In genomic region chr11:64173421-64174062, GRCm38 (mm10) we compare ENCODE assay signal across 25 mouse cellular contexts.
A peak's percentile ranks its signal among the peaks of the same experiment; 100 is the strongest.
DNase-seq lines count a peak whose midpoint lies in the region; ATAC-seq and TF ChIP-seq lines count a peak whose summit lies in the region.
"Had no signal": no experiment of that assay in that cellular context is flagged by ENCODE, and none has a peak within 500 bp of the region (broad histone marks: within the 10 kb centered on the region; RNA-seq: fewer than 3 reads in every experiment).

No protein-coding gene starts in this region.

- 59% methylated on average over 4 of the region's 4 CpGs for WGBS in lung, adult 2 months
- WGBS in limb, embryonic 15.5 days = 25% methylated on average over 4 of the region's 4 CpGs
- 77% methylated on average over 4 of the region's 4 CpGs for WGBS in forebrain, embryonic 14.5 days

- intact Hi-C loops in gastrocnemius, postnatal 14 days (cut with DNase I; ENCODE audit: low total_unique reads) = no loop called here

- no peaks in the 10 kb centered on the region for H3K27me3 ChIP-seq in limb, embryonic 15.5 days
- no peaks in the 10 kb centered on the region for H3K27me3 ChIP-seq in forebrain, embryonic 14.5 days (replicated peaks; ENCODE audit: control insufficient read depth, insufficient read depth, low read length)
- H3K27me3 ChIP-seq: CH12.LX; forebrain, embryonic 15.5 days; hindbrain, embryonic 13.5 days; liver, embryonic 15.5 days; lung, embryonic 15.5 days had no signal

- no peak for TF ChIP-seq CTCF in lung, adult 2 months (IDR thresholded peaks at IDR 0.05; ENCODE audit: insufficient read depth, low read length)

- no peaks in the 10 kb centered on the region for H3K4me1 ChIP-seq in lung, adult 2 months (ENCODE audit: control insufficient read depth, insufficient read depth, low read length)
- peaks cover 12% of the 10 kb centered on the region; the same call in 1 of the 2 replicates for H3K4me1 ChIP-seq in limb, embryonic 15.5 days
- no peaks in the 10 kb centered on the region for H3K4me1 ChIP-seq in forebrain, embryonic 14.5 days (ENCODE audit: control insufficient read depth, insufficient read depth, low read length)
- H3K4me1 ChIP-seq: liver, embryonic 15.5 days had no signal

- no peak overlapping the region for H3K4me2 ChIP-seq in limb, embryonic 15.5 days
- H3K4me2 ChIP-seq in forebrain, embryonic 14.5 days (ENCODE audit: low read length) = no peak overlapping the region
- H3K4me2 ChIP-seq: forebrain, embryonic 15.5 days; hindbrain, embryonic 13.5 days; liver, embryonic 15.5 days; lung, embryonic 15.5 days had no signal

- no peak for TF ChIP-seq POLR2A in lung, adult 2 months (IDR thresholded peaks at IDR 0.05; ENCODE audit: borderline replicate concordance, extremely low read depth, low read depth, low read length)

- H3K36me3 ChIP-seq in limb, embryonic 15.5 days = no peaks in the 10 kb centered on the region
- no peaks in the 10 kb centered on the region for H3K36me3 ChIP-seq in forebrain, embryonic 14.5 days (ENCODE audit: control insufficient read depth, insufficient read depth, low read length)
- H3K36me3 ChIP-seq: forebrain, embryonic 15.5 days; hindbrain, embryonic 13.5 days; liver, embryonic 15.5 days; lung, embryonic 15.5 days had no signal

- H3K9me3 ChIP-seq in limb, embryonic 15.5 days = no peaks in the 10 kb centered on the region
- no peaks in the 10 kb centered on the region for H3K9me3 ChIP-seq in forebrain, embryonic 14.5 days (replicated peaks; ENCODE audit: control insufficient read depth, low read length)
- H3K9me3 ChIP-seq: forebrain, embryonic 15.5 days; hindbrain, embryonic 13.5 days; liver, embryonic 15.5 days; lung, embryonic 15.5 days had no signal

- DNase-seq in gastrocnemius, postnatal 14 days = peak; percentile 4
- no peak for DNase-seq in gastrocnemius, adult 18-20 months (ENCODE audit: low spot score)
- DNase-seq in lung, postnatal 25 days (ENCODE audit: low spot score) = peak; percentile 10
- DNase-seq in lung, adult 2 months = no peak
- DNase-seq in NIH3T3 (ENCODE audit: low read depth) = peak; percentile 23
- no peak for DNase-seq in forebrain, embryonic 14.5 days (ENCODE audit: low spot score)
- DNase-seq: adrenal gland, postnatal 10 days; cerebellum, adult 11-12 months; cerebellum, adult 9-11 months; kidney, adult 8-10 months; kidney, postnatal 4 days; right cerebral cortex, postnatal 25 days; spleen, adult 18-20 months; thymus, adult 2 months; thymus, postnatal 36 days had no signal

- H3K27ac ChIP-seq in limb, embryonic 15.5 days = no peak overlapping the region
- no peak overlapping the region for H3K27ac ChIP-seq in forebrain, embryonic 14.5 days (ENCODE audit: low read depth, low read length)
- H3K27ac ChIP-seq: forebrain, embryonic 15.5 days; hindbrain, embryonic 13.5 days; kidney, postnatal 0 days; liver, embryonic 15.5 days; lung, embryonic 15.5 days; macrophage; stomach, postnatal 0 days had no signal

- no peak overlapping the region for H3K4me3 ChIP-seq in lung, adult 2 months (replicated peaks; ENCODE audit: extremely low read depth, low read depth, low read length)
- no peak overlapping the region for H3K4me3 ChIP-seq in limb, embryonic 15.5 days
- no peak overlapping the region for H3K4me3 ChIP-seq in forebrain, embryonic 14.5 days (ENCODE audit: low read depth, low read length)
- H3K4me3 ChIP-seq: forebrain, embryonic 15.5 days; hindbrain, embryonic 13.5 days; liver, embryonic 15.5 days; lung, embryonic 15.5 days had no signal

- no peak overlapping the region for H3K9ac ChIP-seq in limb, embryonic 15.5 days
- no peak overlapping the region for H3K9ac ChIP-seq in forebrain, embryonic 14.5 days (ENCODE audit: low read length)
- H3K9ac ChIP-seq: forebrain, embryonic 15.5 days; hindbrain, embryonic 13.5 days; liver, embryonic 15.5 days; lung, embryonic 15.5 days had no signal

- peak; percentile 66 for ATAC-seq in limb, embryonic 15.5 days (ENCODE audit: insufficient number of reproducible peaks, low FRiP score, low TSS enrichment, low read depth)
- ATAC-seq in forebrain, embryonic 14.5 days = no peak
- ATAC-seq: forebrain, embryonic 15.5 days; intestine, embryonic 16.5 days had no signal

Comparison
In these comparisons a context has a peak if more than half of its experiments do, and no peak if none do; other contexts are left out.
1. DNase-seq: peak in gastrocnemius, postnatal 14 days (single experiment), lung, postnatal 25 days (single experiment) and NIH3T3 (single experiment); none in gastrocnemius, adult 18-20 months (single experiment), lung, adult 2 months (single experiment) and forebrain, embryonic 14.5 days (single experiment).